Mouse (Mus musculus): ENCODE measurements at regions not wholly inside any gene's neighbourhood (a gene's known extent, or its start where the extent isn't known, plus 50 kb on each side); places are given as distances from the start of the nearest gene placed in this dataset.
"Not testable (repeated sequence)": the region's sequence is repeated elsewhere in the genome, so short reads cannot be mapped to it uniquely, and the experiment has no call there.

- TF ChIP-seq EP300 (IDR thresholded peaks at IDR 0.05; ENCODE audit: low read depth) (no peak), CTCF (IDR thresholded peaks at IDR 0.05; ENCODE audit: low read depth) (no peak)
- H3K4me2 ChIP-seq (ENCODE audit: low read depth, low read length): no peak overlapping the region
- no peaks in the 10 kb centered on the region for H3K36me3 ChIP-seq (replicated peaks; ENCODE audit: insufficient read depth, low read length)
- no peaks in the 10 kb centered on the region for H3K27me3 ChIP-seq (ENCODE audit: insufficient read depth, low read length)
- H3K4me1 ChIP-seq (ENCODE audit: insufficient read depth): peaks cover 9% of the 10 kb centered on the region; the same call in 1 of the 2 replicates
- DNase-seq (peak; percentile 44), ATAC-seq (no peak)
- no peaks in the 10 kb centered on the region for H3K9me3 ChIP-seq (ENCODE audit: low read length)
- 39% methylated on average over 7 of the region's 7 CpGs for WGBS (ENCODE audit: insufficient replicate concordance)
- peak overlapping the region; percentile 26; the same call in 1 of the 2 replicates for H3K27ac ChIP-seq (ENCODE audit: low read depth)
- H3K4me3 ChIP-seq (ENCODE audit: low read depth, low read length): no peak overlapping the region
- H3K9ac ChIP-seq (replicated peaks): no peak overlapping the region
Observed at GRCm38 (mm10) chr13:44482661-44483060, 246.6 kb upstream of the Jarid2 start.

- no peaks in the 10 kb centered on the region for H3K27me3 ChIP-seq (ENCODE audit: insufficient read depth, low read length)
- H3K4me1 ChIP-seq (ENCODE audit: insufficient read depth): peaks cover 9% of the 10 kb centered on the region; the same call in 1 of the 2 replicates
- DNase-seq (no peak), ATAC-seq (no peak)
- no peak overlapping the region for H3K9ac ChIP-seq (replicated peaks)
- H3K4me2 ChIP-seq (ENCODE audit: low read depth, low read length): peak overlapping the region; percentile 31
- H3K4me3 ChIP-seq (ENCODE audit: low read depth, low read length): no peak overlapping the region
- H3K9me3 ChIP-seq (ENCODE audit: low read length): no peaks in the 10 kb centered on the region
- no peaks in the 10 kb centered on the region for H3K36me3 ChIP-seq (replicated peaks; ENCODE audit: insufficient read depth, low read length)
- no peak overlapping the region for H3K27ac ChIP-seq (ENCODE audit: low read depth)
- TF ChIP-seq EP300 (IDR thresholded peaks at IDR 0.05; ENCODE audit: low read depth): no peak
- TF ChIP-seq CTCF (IDR thresholded peaks at IDR 0.05; ENCODE audit: low read depth): no peak
- 60% methylated on average over 14 of the region's 14 CpGs for WGBS (ENCODE audit: insufficient replicate concordance)
Observed at GRCm38 (mm10) chr13:44484582-44485329, 244.5 kb upstream of the Jarid2 start.

- no peaks in the 10 kb centered on the region for H3K27me3 ChIP-seq (ENCODE audit: insufficient read depth, low read length)
- ATAC-seq (no peak), DNase-seq (no peak)
- H3K4me3 ChIP-seq (ENCODE audit: low read depth, low read length): no peak overlapping the region
- no peak overlapping the region for H3K27ac ChIP-seq (ENCODE audit: low read depth)
- no peaks in the 10 kb centered on the region for H3K4me1 ChIP-seq (ENCODE audit: insufficient read depth)
- 55% methylated on average over 4 of the region's 4 CpGs for WGBS (ENCODE audit: insufficient replicate concordance)
- no peaks in the 10 kb centered on the region for H3K9me3 ChIP-seq (ENCODE audit: low read length)
- no peak for TF ChIP-seq EP300 (IDR thresholded peaks at IDR 0.05; ENCODE audit: low read depth)
- TF ChIP-seq CTCF (IDR thresholded peaks at IDR 0.05; ENCODE audit: low read depth): no peak
- H3K36me3 ChIP-seq (replicated peaks; ENCODE audit: insufficient read depth, low read length): no peaks in the 10 kb centered on the region
- H3K9ac ChIP-seq (replicated peaks): no peak overlapping the region
- no peak overlapping the region for H3K4me2 ChIP-seq (ENCODE audit: low read depth, low read length)
Observed at GRCm38 (mm10) chr13:44490935-44491465, 238.3 kb upstream of the Jarid2 start.

- no peak overlapping the region for H3K4me3 ChIP-seq (ENCODE audit: low read depth, low read length)
- H3K27ac ChIP-seq (ENCODE audit: low read depth): no peak overlapping the region
- H3K27me3 ChIP-seq (ENCODE audit: insufficient read depth, low read length): no peaks in the 10 kb centered on the region
- no peaks in the 10 kb centered on the region for H3K9me3 ChIP-seq (ENCODE audit: low read length)
- no peak overlapping the region for H3K9ac ChIP-seq (replicated peaks)
- no peak for TF ChIP-seq CTCF (IDR thresholded peaks at IDR 0.05; ENCODE audit: low read depth)
- no peak overlapping the region for H3K4me2 ChIP-seq (ENCODE audit: low read depth, low read length)
- WGBS (ENCODE audit: insufficient replicate concordance): 67% methylated on average over 3 of the region's 3 CpGs
- DNase-seq: no peak
- no peaks in the 10 kb centered on the region for H3K36me3 ChIP-seq (replicated peaks; ENCODE audit: insufficient read depth, low read length)
- H3K4me1 ChIP-seq (ENCODE audit: insufficient read depth): no peaks in the 10 kb centered on the region
- no peak for ATAC-seq
Observed at GRCm38 (mm10) chr13:44493884-44494283, 235.4 kb upstream of the Jarid2 start.

- WGBS (ENCODE audit: insufficient replicate concordance): 82% methylated on average over 10 of the region's 10 CpGs
- DNase-seq (no peak), ATAC-seq (no peak)
- Histone ChIP-seq H3K9ac (replicated peaks) (no peak overlapping the region), H3K9me3 (ENCODE audit: low read length) (no peaks in the 10 kb centered on the region), H3K4me2 (ENCODE audit: low read depth, low read length) (no peak overlapping the region), H3K36me3 (replicated peaks; ENCODE audit: insufficient read depth, low read length) (no peaks in the 10 kb centered on the region), H3K27me3 (ENCODE audit: insufficient read depth, low read length) (no peaks in the 10 kb centered on the region), H3K4me1 (ENCODE audit: insufficient read depth) (no peaks in the 10 kb centered on the region), H3K27ac (ENCODE audit: low read depth) (no peak overlapping the region), H3K4me3 (ENCODE audit: low read depth, low read length) (no peak overlapping the region)
- no peak for TF ChIP-seq EP300 (IDR thresholded peaks at IDR 0.05; ENCODE audit: low read depth)
- no peak for TF ChIP-seq CTCF (IDR thresholded peaks at IDR 0.05; ENCODE audit: low read depth)
Observed at GRCm38 (mm10) chr13:44495450-44495849, 233.8 kb upstream of the Jarid2 start.

GRCm38 (mm10) chr13:44496596-44496995 is 232.7 kb upstream of the Jarid2 start:
- Histone ChIP-seq H3K27me3 (ENCODE audit: insufficient read depth, low read length) (no peaks in the 10 kb centered on the region), H3K9me3 (ENCODE audit: low read length) (no peaks in the 10 kb centered on the region), H3K9ac (replicated peaks) (no peak overlapping the region), H3K36me3 (replicated peaks; ENCODE audit: insufficient read depth, low read length) (no peaks in the 10 kb centered on the region), H3K4me1 (ENCODE audit: insufficient read depth) (peaks cover under 1% of the 10 kb centered on the region), H3K4me2 (ENCODE audit: low read depth, low read length) (no peak overlapping the region), H3K27ac (ENCODE audit: low read depth) (no peak overlapping the region), H3K4me3 (ENCODE audit: low read depth, low read length) (no peak overlapping the region)
- no peak for TF ChIP-seq CTCF (IDR thresholded peaks at IDR 0.05; ENCODE audit: low read depth)
- TF ChIP-seq EP300 (IDR thresholded peaks at IDR 0.05; ENCODE audit: low read depth): no peak
- DNase-seq (no peak), ATAC-seq (no peak)
- 85% methylated on average over 9 of the region's 9 CpGs for WGBS (ENCODE audit: insufficient replicate concordance)

- H3K9ac ChIP-seq (replicated peaks); ATAC-seq; H3K27ac ChIP-seq (ENCODE audit: low read depth); H3K4me3 ChIP-seq (ENCODE audit: low read depth, low read length); H3K4me2 ChIP-seq (ENCODE audit: low read depth, low read length); H3K27me3 ChIP-seq (ENCODE audit: insufficient read depth, low read length); H3K9me3 ChIP-seq (ENCODE audit: low read length); DNase-seq; H3K36me3 ChIP-seq (replicated peaks; ENCODE audit: insufficient read depth, low read length): not testable (repeated sequence)
- H3K4me1 ChIP-seq (ENCODE audit: insufficient read depth): peaks cover 19% of the 10 kb centered on the region
- 76% methylated on average over 5 of the region's 5 CpGs for WGBS (ENCODE audit: insufficient replicate concordance)
Observed at GRCm38 (mm10) chr13:44500896-44501295, 228.4 kb upstream of the Jarid2 start.
